Mouse (Mus musculus) lung, postnatal 0 days (tissue): ENCODE data around the gene Arhgap29.

Source experiments
- CTCF ChIP-seq: IDR thresholded peaks from 2 replicates; pipeline ENCODE4 v1.5.1; 2016; ENCODE audit warnings: antibody characterized with exemption, mild to moderate bottlenecking
- EP300 ChIP-seq: IDR thresholded peaks from 2 replicates; pipeline ENCODE4 v1.6.1; 2016; ENCODE audit warnings: antibody characterized with exemption, mild to moderate bottlenecking, control low read depth

DNA sequence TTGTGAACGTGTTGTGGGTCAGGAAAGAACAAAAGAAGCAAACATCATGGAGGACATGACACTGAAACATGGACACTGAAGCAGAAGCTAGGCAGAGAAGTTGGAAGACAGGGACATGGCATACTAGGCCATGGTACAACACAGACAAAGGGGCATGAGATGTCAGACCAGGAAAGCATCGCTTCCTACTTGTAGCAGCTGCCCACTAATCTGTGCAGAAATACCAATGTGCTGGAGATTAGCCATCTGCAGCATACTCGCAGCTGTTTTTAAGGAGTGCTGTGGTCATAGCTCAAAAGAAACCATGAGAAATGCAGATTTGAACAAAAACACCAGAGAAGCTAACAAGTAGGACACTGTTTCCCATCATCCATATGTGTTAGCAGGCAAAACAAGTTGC lies 24.7 kb upstream of the Arhgap29 start:
- TF ChIP-seq EP300 (no peak), CTCF (no peak)
